ENCODE assay signal across 7 mouse cellular contexts in genomic region chr3:142764995-142765777, GRCm38 (mm10). TPM values are rescaled to one million over a fixed set of nuclear protein-coding genes. Genes with fewer than 3 reads are reported as not detected.
DNase-seq lines count a peak whose midpoint lies in the region; ATAC-seq and TF ChIP-seq lines count a peak whose summit lies in the region.

Gtf2b (plus strand) TSS chr3:142765045.

- H3K9ac ChIP-seq in intestine, postnatal 0 days (ENCODE audit: low read depth, low read length): peak within 1 kb of the TSS; percentile 87
- H3K9ac ChIP-seq in midbrain, embryonic 12.5 days (replicated peaks): peak within 1 kb of the TSS; percentile 85

- intact Hi-C loops in left cerebral cortex, postnatal 4 days (cut with DNase I): no loop called here

- WGBS in intestine, postnatal 0 days: under 1% methylated on average over 64 of the region's 64 CpGs
- under 1% methylated on average over 64 of the region's 64 CpGs for WGBS in midbrain, embryonic 12.5 days
- WGBS in small intestine, adult 2 months: under 1% methylated on average over 64 of the region's 64 CpGs

- DNase-seq in adrenal gland, adult 8-10 months: peak; percentile 89
- DNase-seq in embryo, embryonic 9.5 days (ENCODE audit: extremely low spot score): peak; percentile 93
- no peak for DNase-seq in gonadal fat pad, adult 2 months (ENCODE audit: low read depth)
- DNase-seq in left cerebral cortex, postnatal 4 days: peak; percentile 95

- H3K4me2 ChIP-seq in intestine, postnatal 0 days (replicated peaks; ENCODE audit: low read depth): peak within 1 kb of the TSS; percentile 90
- peak within 1 kb of the TSS; percentile 66 for H3K4me2 ChIP-seq in midbrain, embryonic 12.5 days (replicated peaks)

- no peak for TF ChIP-seq CTCF in intestine, postnatal 0 days (IDR thresholded peaks at IDR 0.05; ENCODE audit: low read depth)
- TF ChIP-seq CTCF in small intestine, adult 2 months (IDR thresholded peaks at IDR 0.05; ENCODE audit: extremely low read depth, insufficient read length, insufficient replicate concordance, low read depth, low read length): no peak

- no peaks in the 10 kb centered on the region for H3K9me3 ChIP-seq in intestine, postnatal 0 days (ENCODE audit: control insufficient read depth)
- no peaks in the 10 kb centered on the region for H3K9me3 ChIP-seq in midbrain, embryonic 12.5 days

- H3K4me1 ChIP-seq in intestine, postnatal 0 days (replicated peaks; ENCODE audit: control insufficient read depth, insufficient read depth, low read length): peaks cover 5% of the 10 kb centered on the region
- H3K4me1 ChIP-seq in midbrain, embryonic 12.5 days: peaks cover 15% of the 10 kb centered on the region
- peaks cover 7% of the 10 kb centered on the region; the same call in 1 of the 2 replicates for H3K4me1 ChIP-seq in small intestine, adult 2 months (ENCODE audit: control insufficient read depth, insufficient read depth, insufficient read length, low read length)

- H3K27ac ChIP-seq in intestine, postnatal 0 days (ENCODE audit: low read depth, low read length): peak within 1 kb of the TSS; percentile 65
- H3K27ac ChIP-seq in midbrain, embryonic 12.5 days (replicated peaks): peak within 1 kb of the TSS; percentile 84
- H3K27ac ChIP-seq in small intestine, adult 2 months (ENCODE audit: insufficient read depth, low read depth, low read length): peak within 1 kb of the TSS; percentile 75

- H3K36me3 ChIP-seq in intestine, postnatal 0 days (ENCODE audit: control insufficient read depth, insufficient read depth): no peaks in the 10 kb centered on the region
- no peaks in the 10 kb centered on the region for H3K36me3 ChIP-seq in midbrain, embryonic 12.5 days
- H3K36me3 ChIP-seq in small intestine, adult 2 months (ENCODE audit: control insufficient read depth, insufficient read depth, low read length): 0 out of 2 replicates have a peak, but pooled peaks cover 2% of the 10 kb centered on the region

- peak within 1 kb of the TSS; percentile 85 for H3K4me3 ChIP-seq in intestine, postnatal 0 days (ENCODE audit: low read depth, low read length)
- H3K4me3 ChIP-seq in midbrain, embryonic 12.5 days: peak within 1 kb of the TSS; percentile 72
- H3K4me3 ChIP-seq in small intestine, adult 2 months (ENCODE audit: low read depth, low read length): peak within 1 kb of the TSS; percentile 85

- ATAC-seq in intestine, postnatal 0 days: peak; percentile 100
- ATAC-seq in midbrain, embryonic 12.5 days (ENCODE audit: low FRiP score, low read depth): peak; percentile 100

- no peaks in the 10 kb centered on the region for H3K27me3 ChIP-seq in intestine, postnatal 0 days (replicated peaks; ENCODE audit: control insufficient read depth, insufficient read depth, low read length)
- no peaks in the 10 kb centered on the region for H3K27me3 ChIP-seq in midbrain, embryonic 12.5 days
- no peaks in the 10 kb centered on the region for H3K27me3 ChIP-seq in small intestine, adult 2 months (ENCODE audit: control insufficient read depth, insufficient read depth, low read length)

- TF ChIP-seq POLR2A in small intestine, adult 2 months (IDR thresholded peaks at IDR 0.05; ENCODE audit: low read depth, low read length): peak; percentile 99

RNA-seq across cellular contexts. Expression of gene Gtf2b, which starts in this region (rescaled TPM):
- 10 to 100 TPM; 55.8 to 69.4 (median 63.2) TPM for total RNA-seq in adrenal gland, adult 8-10 months (2022)
- polyA plus RNA-seq in gonadal fat pad, adult 2 months (2012; rRNA removed): 24.4 and 26.2 TPM in 2 replicates
- 73.6 and 79.4 TPM in 2 replicates for polyA plus RNA-seq in intestine, postnatal 0 days (2015; fragmentation: Nextera tagmentation; extraction: Ambion mirVana)
- 10 to 100 TPM; 32.3 to 32.9 TPM for total RNA-seq in left cerebral cortex, postnatal 4 days (2021)
- 91.8 and 95.1 TPM in 2 replicates for polyA plus RNA-seq in midbrain, embryonic 12.5 days (2016; fragmentation: Nextera tagmentation; extraction: Ambion mirVana)
- 4.9 and 22.3 TPM in 2 replicates for polyA plus RNA-seq in small intestine, adult 2 months (2012; rRNA removed)
